Mouse (Mus musculus): ENCODE data around the gene Itpr1. TPM values are rescaled to one million over a fixed set of nuclear protein-coding genes. Genes with fewer than 3 reads are reported as not detected.
A peak's percentile ranks its signal among the peaks of the same experiment; 100 is the strongest.

The Itpr1 gene
- polyA plus RNA-seq, 1 experiment, result 37.7 TPM

DNA sequence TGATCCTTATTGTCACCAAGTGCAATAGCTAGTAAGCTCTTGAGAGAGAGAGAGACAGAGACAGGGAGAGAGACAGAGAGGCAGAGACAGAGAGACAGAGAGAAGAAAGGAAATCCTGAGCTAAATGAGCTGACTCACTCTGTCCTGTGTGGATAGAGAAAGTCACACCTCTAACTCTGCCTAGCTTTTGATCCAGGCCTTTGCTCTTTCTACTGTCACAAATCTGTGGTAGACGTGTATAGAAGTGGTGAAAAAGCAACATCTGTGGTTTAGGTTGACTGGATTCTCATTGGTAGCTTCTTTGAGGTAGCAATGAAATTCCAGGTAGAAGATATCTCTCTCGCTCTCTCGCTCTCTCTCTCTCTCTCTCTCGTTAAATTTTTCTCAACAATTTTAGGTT lies 322.4 kb downstream of the Itpr1 start:
- no peak for TF ChIP-seq POLR2A (IDR thresholded peaks at IDR 0.05; ENCODE audit: borderline replicate concordance, extremely low read depth, low read depth, low read length)
- no peak for TF ChIP-seq CTCF (IDR thresholded peaks at IDR 0.05; ENCODE audit: insufficient read depth, low read length)
- DNase-seq, result no peak
- no peak overlapping the region for H3K4me3 ChIP-seq (replicated peaks; ENCODE audit: extremely low read depth, low read depth, low read length)
- 72% methylated on average over 4 of the region's 4 CpGs for WGBS
- peaks cover 25% of the 10 kb centered on the region for H3K4me1 ChIP-seq (ENCODE audit: control insufficient read depth, insufficient read depth, low read length)

DNA sequence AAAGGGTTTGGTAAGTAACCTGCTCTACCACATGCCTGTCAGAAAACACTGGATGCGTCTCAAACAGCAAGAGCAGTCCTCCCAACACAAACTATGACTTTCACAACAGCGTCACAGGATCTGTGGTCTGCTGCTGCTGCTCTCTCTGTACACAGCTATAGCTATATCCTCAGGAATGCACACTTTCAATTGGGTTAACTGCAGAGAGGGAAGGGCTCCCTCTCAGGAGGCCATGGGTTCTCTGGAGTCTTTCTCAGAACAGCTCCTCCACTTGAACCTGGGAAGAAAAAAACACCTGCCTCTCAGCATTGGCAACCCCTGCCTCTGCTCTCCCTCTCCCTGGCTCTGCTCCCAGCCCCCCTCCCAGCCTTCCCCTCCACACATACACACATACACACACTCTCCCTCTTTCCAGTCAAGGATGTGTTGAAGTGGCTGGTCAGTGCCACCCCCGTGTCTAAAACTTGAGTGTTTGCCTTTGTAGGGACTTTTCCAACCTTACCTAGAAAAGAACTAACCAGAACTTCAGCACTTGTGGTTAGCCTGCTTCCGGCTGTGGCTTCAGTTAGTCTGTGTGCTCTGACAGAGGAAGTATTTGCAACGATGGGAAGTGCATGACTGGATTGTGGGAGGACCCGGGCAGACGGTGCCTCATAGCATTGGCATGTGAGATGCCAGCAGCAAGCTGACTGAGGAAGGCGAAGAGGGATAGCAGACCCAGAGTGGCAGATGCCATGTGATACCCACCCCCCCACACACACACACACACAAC lies 323.8 kb downstream of the Itpr1 start:
- Histone ChIP-seq H3K4me3 (replicated peaks; ENCODE audit: extremely low read depth, low read depth, low read length) (no peak overlapping the region), H3K4me1 (ENCODE audit: control insufficient read depth, insufficient read depth, low read length) (peaks cover 20% of the 10 kb centered on the region)
- peak; percentile 70 for DNase-seq
- WGBS, result 41% methylated on average over 8 of the region's 8 CpGs
- TF ChIP-seq CTCF (IDR thresholded peaks at IDR 0.05; ENCODE audit: insufficient read depth, low read length) (no peak), POLR2A (IDR thresholded peaks at IDR 0.05; ENCODE audit: borderline replicate concordance, extremely low read depth, low read depth, low read length) (no peak)

DNA sequence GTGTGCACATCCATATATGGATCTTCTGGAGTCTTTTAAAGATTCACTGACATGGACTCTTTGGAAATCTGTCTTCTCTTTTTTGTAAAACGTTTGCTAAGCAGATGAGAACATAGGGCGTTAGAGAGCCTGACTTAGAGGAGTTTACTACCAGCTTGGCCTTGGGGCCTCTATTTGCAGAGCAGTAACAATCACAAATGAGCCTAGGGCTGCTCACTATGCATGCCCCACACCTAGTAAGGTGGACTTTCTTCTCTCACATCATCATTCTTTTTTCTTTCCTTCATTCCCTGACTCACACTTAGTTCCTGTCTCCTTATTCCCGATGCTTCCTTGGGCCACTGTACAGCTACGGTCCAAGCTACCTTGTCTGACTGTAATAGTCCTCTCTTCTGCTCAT lies 325.5 kb downstream of the Itpr1 start:
- 77% methylated on average over 4 of the region's 4 CpGs for whole genome bisulfite sequencing
- Histone ChIP-seq H3K4me3 (replicated peaks; ENCODE audit: extremely low read depth, low read depth, low read length) (no peak overlapping the region), H3K4me1 (ENCODE audit: control insufficient read depth, insufficient read depth, low read length) (peaks cover 12% of the 10 kb centered on the region)
- DNase-seq, result no peak
- TF ChIP-seq CTCF (IDR thresholded peaks at IDR 0.05; ENCODE audit: insufficient read depth, low read length) (no peak), POLR2A (IDR thresholded peaks at IDR 0.05; ENCODE audit: borderline replicate concordance, extremely low read depth, low read depth, low read length) (no peak)

DNA sequence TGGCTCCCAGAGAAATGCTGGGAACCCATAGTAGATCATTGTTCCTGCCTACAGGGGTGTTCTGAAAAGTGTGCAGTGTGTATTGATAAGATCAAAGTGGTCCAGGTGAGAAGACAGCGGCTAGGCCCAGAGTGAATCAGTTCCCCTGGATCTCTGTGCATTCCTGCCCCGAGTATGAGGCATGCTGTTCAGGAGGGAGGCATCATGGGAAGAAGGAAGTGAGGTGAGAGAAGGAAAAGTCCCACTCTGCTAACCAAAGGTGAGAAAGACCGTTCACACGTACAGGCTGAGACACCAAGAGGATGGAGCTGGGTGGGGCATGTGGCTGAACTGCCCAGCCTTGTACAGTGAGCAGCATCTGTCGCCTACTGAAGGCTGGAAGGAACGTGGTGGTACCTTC lies 327.5 kb downstream of the Itpr1 start:
- Histone ChIP-seq H3K4me3 (replicated peaks; ENCODE audit: extremely low read depth, low read depth, low read length) (no peak overlapping the region), H3K4me1 (ENCODE audit: control insufficient read depth, insufficient read depth, low read length) (peaks cover 10% of the 10 kb centered on the region)
- DNase-seq, result no peak
- WGBS, result 87% methylated on average over 6 of the region's 6 CpGs
- no peak for TF ChIP-seq POLR2A (IDR thresholded peaks at IDR 0.05; ENCODE audit: borderline replicate concordance, extremely low read depth, low read depth, low read length)
- no peak for TF ChIP-seq CTCF (IDR thresholded peaks at IDR 0.05; ENCODE audit: insufficient read depth, low read length)

DNA sequence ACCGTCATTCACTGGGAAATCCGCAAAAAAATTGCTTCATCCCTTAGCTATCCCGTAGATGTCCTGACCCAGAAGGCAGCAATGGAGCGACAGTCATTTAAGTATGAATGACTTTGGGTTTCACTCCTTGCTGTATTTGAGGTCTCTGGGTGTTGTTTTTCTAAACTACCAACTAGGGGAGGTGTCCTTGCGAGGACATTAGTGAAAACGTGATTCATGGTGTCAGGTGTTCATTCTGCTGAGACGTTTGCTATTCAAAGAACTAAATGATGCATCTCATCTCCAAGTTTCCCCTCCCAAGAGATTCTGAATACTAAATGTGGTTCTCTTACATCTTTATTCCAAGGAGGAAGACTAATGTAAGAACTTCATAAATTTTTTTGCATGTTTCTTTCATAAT lies 332.0 kb downstream of the Itpr1 start:
- no peaks in the 10 kb centered on the region for H3K4me1 ChIP-seq (ENCODE audit: control insufficient read depth, insufficient read depth, low read length)
- DNase-seq, result no peak
- TF ChIP-seq CTCF (IDR thresholded peaks at IDR 0.05; ENCODE audit: insufficient read depth, low read length), result no peak
- WGBS, result 90% methylated on average over 7 of the region's 7 CpGs
- no peak overlapping the region for H3K4me3 ChIP-seq (replicated peaks; ENCODE audit: extremely low read depth, low read depth, low read length)

DNA sequence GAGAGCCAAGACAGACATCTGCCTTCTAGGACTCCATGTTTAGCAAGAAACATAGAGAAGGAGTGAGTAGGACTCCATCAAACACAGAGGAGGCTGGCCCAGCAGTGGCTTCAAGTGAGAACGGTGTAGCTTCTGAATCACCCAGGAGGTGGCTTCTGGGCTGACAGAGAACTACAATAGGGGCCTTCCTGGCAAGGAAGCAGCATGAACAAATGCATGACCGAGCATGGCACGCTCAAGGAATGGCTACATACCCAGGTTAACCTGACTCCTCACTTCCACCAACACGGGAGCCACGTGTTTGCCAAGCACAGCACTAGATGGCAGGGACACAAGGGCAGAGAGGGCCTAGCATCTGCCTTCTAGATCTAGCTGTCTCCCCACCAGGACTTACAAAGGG lies 332.6 kb downstream of the Itpr1 start:
- no peak for DNase-seq
- no peak overlapping the region for H3K4me3 ChIP-seq (replicated peaks; ENCODE audit: extremely low read depth, low read depth, low read length)
- TF ChIP-seq CTCF (IDR thresholded peaks at IDR 0.05; ENCODE audit: insufficient read depth, low read length), result no peak
- TF ChIP-seq POLR2A (IDR thresholded peaks at IDR 0.05; ENCODE audit: borderline replicate concordance, extremely low read depth, low read depth, low read length), result no peak
- H3K4me1 ChIP-seq (ENCODE audit: control insufficient read depth, insufficient read depth, low read length), result no peaks in the 10 kb centered on the region
- WGBS, result 84% methylated on average over 5 of the region's 5 CpGs

DNA sequence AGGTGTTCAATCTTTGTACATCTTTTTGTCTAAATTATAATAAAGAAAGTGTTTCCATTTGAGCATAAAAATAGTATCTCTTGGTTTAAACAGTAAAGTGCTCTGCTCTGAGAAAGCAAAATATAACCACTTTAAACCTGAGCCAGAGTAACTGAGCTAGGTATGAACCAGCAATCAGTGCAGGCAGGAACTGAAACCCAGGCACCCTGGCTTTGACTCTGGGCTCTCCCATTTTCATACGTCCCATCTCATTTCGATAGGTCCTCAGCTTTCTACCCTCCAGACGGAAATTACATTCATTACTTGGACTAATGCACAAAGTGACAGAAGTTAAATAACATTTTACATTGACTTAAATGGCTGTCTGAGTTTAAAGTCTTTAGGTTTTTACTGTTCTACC lies 335.5 kb downstream of the Itpr1 start:
- no peak for DNase-seq
- Histone ChIP-seq H3K4me3 (replicated peaks; ENCODE audit: extremely low read depth, low read depth, low read length) (no peak overlapping the region), H3K4me1 (ENCODE audit: control insufficient read depth, insufficient read depth, low read length) (no peaks in the 10 kb centered on the region)
- TF ChIP-seq POLR2A (IDR thresholded peaks at IDR 0.05; ENCODE audit: borderline replicate concordance, extremely low read depth, low read depth, low read length) (no peak), CTCF (IDR thresholded peaks at IDR 0.05; ENCODE audit: insufficient read depth, low read length) (no peak)
- 88% methylated on average over 3 of the region's 3 CpGs for WGBS

DNA sequence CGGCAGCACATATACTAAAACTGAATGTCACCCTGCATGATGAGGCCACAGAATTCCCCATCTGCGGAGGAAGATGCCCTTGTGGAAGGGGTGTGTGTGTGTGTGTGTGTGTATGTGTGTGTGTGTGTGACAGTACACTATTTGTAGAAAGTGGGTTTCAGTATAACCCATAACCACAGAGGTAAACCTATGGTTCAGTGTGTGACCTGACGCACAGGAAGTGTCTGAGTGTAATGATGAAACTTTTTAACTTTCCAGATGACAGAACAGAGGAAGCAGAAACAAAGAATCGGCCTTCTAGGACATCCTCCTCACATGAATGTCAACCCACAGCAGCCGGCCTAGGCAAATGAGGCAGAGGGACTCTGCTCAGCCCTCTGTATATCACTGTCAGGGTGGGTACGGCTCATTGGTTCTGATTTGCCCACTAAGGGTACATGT lies 336.6 kb downstream of the Itpr1 start:
- Histone ChIP-seq H3K4me1 (ENCODE audit: control insufficient read depth, insufficient read depth, low read length) (no peaks in the 10 kb centered on the region), H3K4me3 (replicated peaks; ENCODE audit: extremely low read depth, low read depth, low read length) (no peak overlapping the region)
- no peak for TF ChIP-seq CTCF (IDR thresholded peaks at IDR 0.05; ENCODE audit: insufficient read depth, low read length)
- 60% methylated on average over 6 of the region's 6 CpGs for WGBS
- no peak for DNase-seq

DNA sequence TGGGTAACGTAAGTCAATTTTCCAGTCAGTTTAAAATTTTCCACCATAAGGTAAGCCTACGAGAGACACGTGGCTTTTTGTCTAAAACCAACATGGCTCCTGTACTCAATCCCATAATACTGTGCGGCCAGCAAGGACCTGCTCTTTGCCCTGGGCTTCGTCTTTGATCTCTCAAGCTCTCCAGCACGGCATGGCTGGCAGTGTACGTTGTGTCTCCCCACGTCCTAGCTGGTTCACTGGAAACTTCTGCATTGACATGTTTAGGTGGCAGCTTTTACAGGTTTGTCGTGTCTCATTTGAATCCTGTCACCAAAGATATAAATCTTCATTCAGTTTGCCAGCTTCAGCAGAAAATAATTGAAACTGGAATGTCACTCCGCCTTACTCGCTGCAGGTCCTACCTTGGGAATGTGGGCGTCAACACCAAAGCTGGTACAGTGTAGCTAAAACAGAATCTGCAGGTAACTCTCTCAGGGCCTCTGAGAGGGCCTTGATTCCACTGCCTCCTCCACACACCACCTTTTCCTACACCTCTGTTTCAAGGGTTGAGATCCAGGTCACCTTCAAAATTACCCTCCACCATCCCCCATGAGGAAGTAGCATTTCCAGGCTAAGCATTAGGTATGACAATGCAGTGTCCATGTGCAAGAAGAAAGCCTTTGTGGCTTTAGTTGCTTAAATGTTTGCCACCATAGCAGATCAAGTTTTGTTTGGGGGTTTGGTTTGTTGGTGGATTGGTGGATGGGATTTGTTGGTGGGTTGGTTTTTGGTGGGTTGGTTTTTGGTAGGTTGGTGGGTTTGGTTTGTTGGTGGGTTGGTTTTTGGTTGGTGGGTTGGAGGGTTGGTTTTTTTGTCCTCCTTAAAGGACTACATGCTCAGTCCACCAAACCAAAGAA lies 339.1 kb downstream of the Itpr1 start:
- no peak for TF ChIP-seq CTCF (IDR thresholded peaks at IDR 0.05; ENCODE audit: insufficient read depth, low read length)
- TF ChIP-seq POLR2A (IDR thresholded peaks at IDR 0.05; ENCODE audit: borderline replicate concordance, extremely low read depth, low read depth, low read length), result no peak
- Histone ChIP-seq H3K4me3 (replicated peaks; ENCODE audit: extremely low read depth, low read depth, low read length) (no peak overlapping the region), H3K4me1 (ENCODE audit: control insufficient read depth, insufficient read depth, low read length) (no peaks in the 10 kb centered on the region)
- DNase-seq, result no peak
- WGBS, result 94% methylated on average over 12 of the region's 12 CpGs

DNA sequence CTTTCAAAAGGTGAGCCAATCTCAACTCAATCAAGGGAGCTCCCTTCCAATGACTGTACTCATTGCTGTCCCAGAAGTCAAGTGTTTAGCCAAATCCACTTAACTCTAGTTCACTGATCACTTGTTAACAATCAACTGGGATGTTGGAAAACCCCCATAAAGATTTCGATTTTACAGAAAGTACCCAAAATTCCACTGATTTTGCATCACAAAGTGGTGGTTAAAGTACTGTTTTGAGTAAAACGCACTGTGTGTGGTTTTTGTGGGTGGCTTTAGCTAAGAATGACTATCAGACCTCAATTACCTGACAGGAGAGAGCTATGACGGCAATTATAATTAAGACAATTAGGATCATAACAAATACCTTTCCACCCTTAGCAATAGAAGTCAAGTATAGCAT lies 340.1 kb downstream of the Itpr1 start:
- 80% methylated on average over 3 of the region's 3 CpGs for WGBS
- TF ChIP-seq CTCF (IDR thresholded peaks at IDR 0.05; ENCODE audit: insufficient read depth, low read length) (no peak), POLR2A (IDR thresholded peaks at IDR 0.05; ENCODE audit: borderline replicate concordance, extremely low read depth, low read depth, low read length) (no peak)
- no peak for DNase-seq
- Histone ChIP-seq H3K4me3 (replicated peaks; ENCODE audit: extremely low read depth, low read depth, low read length) (no peak overlapping the region), H3K4me1 (ENCODE audit: control insufficient read depth, insufficient read depth, low read length) (no peaks in the 10 kb centered on the region)

Measured in lung, adult 2 months (tissue).